Mouse (Mus musculus) embryonic stem cell, embryonic (primary cell): ENCODE data around the gene Tln2.

Experiments used
- CTCF ChIA-PET, 4 experiments: fragments of 300-600 bp in 2 of 4; fragments of 350-600 bp in 2 of 4; sonication (Branson Sonifier 250); formaldehyde crosslinking; loops; one replicate each; lab custom pipeline; 2022; ENCODE audit warnings: inconsistent platforms in 2 of 4; lab: Charles Lee
- POLR2A ChIA-PET, 4 experiments: fragments of 300-600 bp in 2 of 4; fragments of 350-600 bp in 2 of 4; sonication (Branson Sonifier 250); formaldehyde crosslinking; loops; one replicate each; lab custom pipeline; 2022; ENCODE audit warnings: antibody characterized with exemption in 4 of 4, inconsistent platforms in 1 of 4; lab: Charles Lee

The Tln2 gene

DNA sequence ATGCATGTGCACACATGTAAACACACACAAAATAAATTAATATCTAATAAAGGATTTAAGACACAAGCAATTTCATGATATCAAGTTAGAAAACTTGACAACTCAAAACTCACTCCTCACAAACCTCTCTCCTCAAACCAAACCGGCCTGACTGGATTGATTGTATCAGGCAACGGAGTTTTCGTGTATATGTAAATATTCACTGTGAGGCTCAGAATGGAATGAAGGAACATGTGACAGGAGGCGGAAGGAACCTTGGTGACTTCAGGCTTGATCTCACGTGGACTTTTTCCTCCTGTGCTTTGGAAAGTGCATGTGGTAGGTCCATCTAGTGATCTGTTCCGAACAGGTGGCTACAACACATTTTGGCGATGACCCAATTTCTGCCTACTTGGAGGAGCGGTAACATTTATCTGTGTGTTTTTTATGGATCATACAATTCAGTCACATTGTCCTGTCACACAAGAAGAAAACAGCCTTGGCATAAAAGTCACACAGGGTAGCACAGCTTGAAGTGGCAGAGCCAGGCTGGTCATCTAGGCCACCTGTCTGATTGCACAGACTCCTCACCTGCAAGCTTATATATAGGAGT, 54.7 kb downstream of the Tln2 start:
- POLR2A ChIA-PET: no interaction called here
- CTCF ChIA-PET: no interaction called here

DNA sequence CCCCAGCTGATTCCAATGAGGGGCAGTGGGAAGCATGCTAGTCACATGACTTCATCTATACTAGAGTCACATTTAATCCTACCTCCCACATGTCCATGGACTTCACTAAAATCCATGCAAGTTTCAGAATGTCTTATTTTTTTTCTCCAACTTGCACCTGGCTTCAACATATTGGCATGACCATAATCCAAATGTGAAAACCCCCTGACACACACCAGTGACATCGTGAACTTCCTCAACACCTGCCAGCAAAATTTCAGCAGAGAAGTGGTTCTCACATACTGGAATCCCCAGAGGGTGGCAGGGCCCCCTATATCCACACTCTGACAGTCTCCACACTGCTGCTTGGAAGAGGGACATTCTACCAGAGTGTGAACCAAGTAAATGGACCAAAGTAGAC, 57.7 kb downstream of the Tln2 start:
- POLR2A ChIA-PET: interaction anchor here in 1 of 4 experiments (0.6 kb wide), 1 partner anchor 186 kb away, joined by 3 read pairs; no protein-coding TSS in a partner anchor
- CTCF ChIA-PET: no interaction called here

- CTCF ChIA-PET: interaction anchor here in 1 of 4 experiments (0.7 kb wide), 1 partner anchor 50 kb away, joined by 4 read pairs; no protein-coding TSS in a partner anchor
- POLR2A ChIA-PET: interaction anchor here in 1 of 4 experiments (0.7 to 0.9 kb wide), 2 partner anchors 167 to 283 kb away, joined by 3 to 4 read pairs; no protein-coding TSS in a partner anchor
Measured at GRCm38 (mm10) chr9:67496368-67496767, 63.1 kb downstream of the Tln2 start.

- ChIA-PET CTCF (interaction anchor here in 1 of 4 experiments (0.6 kb wide), 1 partner anchor 187 kb away, joined by 11 read pairs; no protein-coding TSS in a partner anchor), POLR2A (interaction anchor here in 1 of 4 experiments (1.0 to 1.2 kb wide), 2 partner anchors 13 to 41 kb away, joined by 3 read pairs; no protein-coding TSS in a partner anchor)
Measured at GRCm38 (mm10) chr9:67495350-67495749, 64.2 kb downstream of the Tln2 start.

DNA sequence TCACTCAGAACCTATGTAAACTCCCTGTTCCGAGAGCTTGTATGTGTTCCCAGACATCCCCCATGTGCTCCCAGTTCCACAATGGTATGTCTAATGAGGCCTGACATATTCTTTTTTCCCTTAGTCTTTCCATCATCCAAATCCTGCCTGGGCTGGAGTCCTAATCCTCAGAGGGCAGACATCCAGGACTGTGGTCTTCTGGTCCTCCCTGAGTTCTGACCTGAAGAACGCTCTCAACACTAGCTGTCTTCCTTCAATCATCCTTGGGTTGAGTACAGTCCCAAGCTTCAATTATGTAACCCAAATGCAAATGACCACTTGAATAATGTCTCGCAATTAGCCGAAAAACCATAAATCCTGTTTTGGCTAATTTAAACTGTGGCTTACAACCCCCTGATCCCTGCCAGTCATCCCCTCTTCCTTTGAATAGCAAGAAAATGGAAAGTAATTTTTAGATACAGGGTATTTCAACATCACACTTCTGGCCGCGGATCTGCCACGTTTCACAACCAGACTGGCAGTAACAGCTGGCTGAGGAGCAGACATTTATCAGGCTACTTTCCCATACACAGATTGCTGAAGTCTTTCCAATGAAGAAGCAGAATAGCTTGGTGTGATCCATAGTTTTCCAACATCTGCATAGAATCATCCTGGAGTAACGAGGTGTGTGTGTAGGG, 65.5 kb downstream of the Tln2 start:
- CTCF ChIA-PET: no interaction called here
- POLR2A ChIA-PET: no interaction called here

DNA sequence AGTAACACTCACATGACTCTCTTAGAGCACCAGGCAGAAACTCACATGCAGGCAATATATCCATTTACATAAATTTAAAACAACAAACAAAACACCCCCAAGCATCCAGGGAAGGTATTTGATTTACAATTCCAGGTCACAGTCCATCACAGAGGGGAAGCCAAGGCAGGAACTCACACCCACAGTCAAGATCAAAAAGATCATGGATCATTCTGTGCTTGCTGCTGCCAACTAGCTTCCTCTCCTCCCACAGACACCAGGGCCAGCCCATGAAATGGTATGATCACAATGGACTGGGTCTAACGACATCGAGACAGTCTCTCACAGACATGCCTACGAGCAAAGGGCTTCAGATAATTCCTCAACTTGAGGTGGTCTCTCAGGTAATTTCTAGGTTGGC, 70.1 kb downstream of the Tln2 start:
- CTCF ChIA-PET: no interaction called here
- POLR2A ChIA-PET: interaction anchor here in 1 of 4 experiments (1.1 to 1.9 kb wide), 2 partner anchors 8 to 144 kb away, joined by 3 to 5 read pairs; no protein-coding TSS in a partner anchor

GRCm38 (mm10) chr9:67486621-67487020, 72.9 kb downstream of the Tln2 start:
- CTCF ChIA-PET: no interaction called here
- POLR2A ChIA-PET: interaction anchor here in 1 of 4 experiments (1.1 kb wide), 1 partner anchor 12 kb away, joined by 3 read pairs; no protein-coding TSS in a partner anchor

DNA sequence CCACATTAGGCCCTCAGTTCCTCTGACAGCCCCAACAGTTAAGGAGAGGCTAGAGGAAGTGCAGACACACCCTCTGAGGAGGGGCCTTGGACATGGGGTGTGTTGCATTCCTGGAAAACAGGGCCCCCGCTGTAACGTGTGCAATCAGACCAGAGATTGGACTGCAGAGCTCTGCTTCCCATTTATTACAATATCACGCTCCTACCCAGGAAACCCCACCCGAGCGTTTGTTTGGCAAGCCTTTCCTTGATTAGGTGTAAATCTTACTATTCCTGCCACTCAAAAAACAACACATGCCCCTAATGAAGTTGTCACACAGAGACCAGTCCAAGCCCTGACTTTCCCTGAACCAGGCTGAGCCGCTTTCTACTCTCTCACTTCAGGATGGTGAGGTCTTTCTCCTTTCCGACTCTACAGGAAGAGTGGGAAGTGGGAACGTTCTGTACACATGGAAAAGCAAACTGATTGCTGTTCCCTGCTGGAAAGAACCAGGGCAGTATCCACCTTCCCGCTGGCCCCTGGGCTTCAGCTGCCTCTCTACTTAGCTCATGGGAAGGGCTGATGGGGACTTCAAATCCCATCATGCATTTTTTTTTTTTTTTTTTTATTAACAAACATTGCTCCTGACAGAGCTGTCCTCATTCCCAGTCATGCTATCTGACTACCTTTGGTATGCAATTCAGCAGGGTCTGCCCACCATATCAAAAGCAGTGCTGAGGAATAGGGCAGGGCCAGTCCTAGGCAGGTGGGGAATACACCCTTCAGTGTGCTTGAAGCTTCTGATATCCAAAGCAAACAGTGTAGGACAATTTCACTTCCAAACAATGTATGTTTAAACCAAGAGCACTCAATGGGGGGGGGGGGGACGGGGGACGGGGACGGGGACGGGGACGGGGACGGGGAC, 74.1 kb downstream of the Tln2 start:
- POLR2A ChIA-PET: interaction anchor here in 2 of 4 experiments (0.6 to 1.1 kb wide), 4 partner anchors 10 to 232 kb away, joined by 3 read pairs; no protein-coding TSS in a partner anchor
- CTCF ChIA-PET: no interaction called here

- ChIA-PET POLR2A (interaction anchor here in 1 of 4 experiments (1.1 kb wide), 1 partner anchor 9 kb away, joined by 3 read pairs; no protein-coding TSS in a partner anchor), CTCF (interaction anchor here in 1 of 4 experiments (1.1 kb wide), 1 partner anchor 277 kb away, joined by 3 read pairs; the partner anchor contains the start of gene C2cd4b)
Measured at GRCm38 (mm10) chr9:67482277-67482676, 77.2 kb downstream of the Tln2 start.

- ChIA-PET CTCF (interaction anchor here in 1 of 4 experiments (1.1 kb wide), 1 partner anchor 277 kb away, joined by 3 read pairs; the partner anchor contains the start of gene C2cd4b), POLR2A (interaction anchor here in 1 of 4 experiments (1.1 to 1.8 kb wide), 2 partner anchors 8 kb away, joined by 3 to 5 read pairs; no protein-coding TSS in a partner anchor)
Measured at GRCm38 (mm10) chr9:67481851-67482250, 77.7 kb downstream of the Tln2 start.

- POLR2A ChIA-PET: no interaction called here
- CTCF ChIA-PET: interaction anchor here in 1 of 4 experiments (0.6 kb wide), 1 partner anchor 250 kb away, joined by 3 read pairs; no protein-coding TSS in a partner anchor
Measured at GRCm38 (mm10) chr9:67477445-67477844, 82.1 kb downstream of the Tln2 start.

DNA sequence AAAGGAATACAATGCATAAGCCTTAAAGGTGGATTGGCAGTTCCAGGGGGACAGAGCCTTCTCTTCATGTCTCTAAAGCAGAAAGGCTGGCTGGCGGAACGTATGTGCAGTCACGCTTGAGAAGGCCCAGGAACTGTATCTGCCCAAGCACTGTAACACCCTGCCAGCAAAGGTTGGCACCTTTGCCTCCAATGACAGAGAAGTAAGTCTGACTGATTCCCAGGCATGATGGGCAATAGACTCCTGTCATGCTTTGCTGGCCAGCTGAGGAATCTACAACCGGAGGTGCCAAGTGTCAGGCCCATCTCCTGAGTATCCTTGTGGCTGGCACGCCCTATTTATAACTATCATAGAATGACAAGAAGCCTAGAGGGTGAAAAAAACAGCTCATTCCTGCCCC, 83.3 kb downstream of the Tln2 start:
- POLR2A ChIA-PET: interaction anchor here in 1 of 4 experiments (1.5 kb wide), 1 partner anchor 8 kb away, joined by 3 read pairs; no protein-coding TSS in a partner anchor
- CTCF ChIA-PET: no interaction called here

DNA sequence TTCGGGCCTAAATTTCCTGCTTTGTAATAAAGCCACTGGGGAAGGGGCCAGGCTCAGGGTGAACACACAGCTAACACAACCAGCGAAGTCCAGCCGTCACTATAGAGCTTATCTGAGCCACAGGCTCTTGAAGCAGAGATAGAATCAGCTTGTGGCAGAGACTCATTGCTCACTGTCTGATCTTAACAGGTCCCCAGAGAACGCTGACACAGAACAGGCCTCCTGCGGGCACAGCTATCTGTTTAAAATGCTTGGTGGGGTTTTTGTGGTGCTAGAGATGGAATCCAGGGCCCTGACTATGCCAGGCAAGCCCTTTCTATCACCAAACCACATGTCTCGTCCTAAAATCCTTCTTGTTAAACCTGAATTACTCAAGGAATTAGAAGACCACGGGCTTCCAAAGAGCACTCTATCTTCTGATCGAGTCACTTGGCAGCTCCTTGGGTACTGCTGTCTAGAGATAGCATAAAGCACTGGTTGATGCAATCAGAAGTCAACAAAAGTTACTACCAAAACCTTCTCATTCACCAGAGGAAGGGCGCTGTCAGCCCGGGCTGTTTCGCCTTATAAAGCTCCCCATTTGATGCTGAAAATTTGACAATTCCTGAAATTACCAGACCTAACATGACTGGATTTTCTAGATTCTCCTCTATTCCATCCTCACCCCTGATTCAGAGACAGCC, 95.9 kb downstream of the Tln2 start:
- ChIA-PET POLR2A (interaction anchor here in 1 of 4 experiments (0.6 kb wide), 1 partner anchor 57 kb away, joined by 4 read pairs; no protein-coding TSS in a partner anchor), CTCF (no interaction called here)

- ChIA-PET CTCF (interaction anchor here in 1 of 4 experiments (1.1 kb wide), 1 partner anchor 42 kb away, joined by 6 read pairs; no protein-coding TSS in a partner anchor), POLR2A (no interaction called here)
Measured at GRCm38 (mm10) chr9:67441484-67441883, 118.0 kb downstream of the Tln2 start.

- ChIA-PET POLR2A (no interaction called here), CTCF (no interaction called here)
Measured at GRCm38 (mm10) chr9:67437511-67437910, 122.0 kb downstream of the Tln2 start.

GRCm38 (mm10) chr9:67435333-67436154, 124.0 kb downstream of the Tln2 start:
- CTCF ChIA-PET: no interaction called here
- POLR2A ChIA-PET: interaction anchor here in 3 of 4 experiments (0.5 to 1.0 kb wide), 4 partner anchors 9 to 411 kb away, joined by 3 to 4 read pairs (median 3); no protein-coding TSS in a partner anchor
